Mouse (Mus musculus) right cerebral cortex, postnatal 36 days (tissue): ENCODE measurements around the gene Best3.
"Not testable (repeated sequence)": the region's sequence is repeated elsewhere in the genome, so short reads cannot be mapped to it uniquely, and the experiment has no call there.

Experiments
- DNase-seq, 2 experiments: peaks; one replicate each; pipeline ENCODE4 v3.0.0; 2022; ENCODE audit warnings: low spot score in 2 of 2, mixed read lengths in 1 of 2

The Best3 gene

GRCm38 (mm10) chr10:116978841-116979240 lies 7.3 kb upstream of the Best3 start:
- no peak for DNase-seq

DNA sequence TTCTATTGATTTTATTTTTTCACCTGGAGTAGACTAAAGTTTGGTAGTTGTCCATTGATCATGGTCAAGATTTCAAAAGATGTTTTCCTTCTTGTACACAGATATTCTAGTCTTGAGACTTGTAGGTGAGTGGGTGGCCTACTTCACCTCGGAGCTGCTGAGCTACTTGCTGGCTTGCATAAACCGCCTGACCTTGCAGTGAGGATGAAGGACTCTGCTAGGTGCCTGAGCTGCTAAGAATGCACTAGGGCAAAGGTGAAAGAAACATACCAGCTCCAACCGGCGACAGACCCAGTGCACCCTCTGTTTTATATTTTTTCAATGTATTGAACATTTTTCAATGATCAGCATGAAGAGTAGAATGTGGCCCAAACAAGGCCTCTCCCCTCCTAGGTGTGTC lies 5.8 kb upstream of the Best3 start:
- no peak for DNase-seq

GRCm38 (mm10) chr10:116980888-116981287 lies 5.2 kb upstream of the Best3 start:
- DNase-seq = no peak

- DNase-seq = no peak
Observed at GRCm38 (mm10) chr10:116982526-116982925, 3.6 kb upstream of the Best3 start.

- DNase-seq = no peak
Observed at GRCm38 (mm10) chr10:116984836-116985235, 1.3 kb upstream of the Best3 start.

DNA sequence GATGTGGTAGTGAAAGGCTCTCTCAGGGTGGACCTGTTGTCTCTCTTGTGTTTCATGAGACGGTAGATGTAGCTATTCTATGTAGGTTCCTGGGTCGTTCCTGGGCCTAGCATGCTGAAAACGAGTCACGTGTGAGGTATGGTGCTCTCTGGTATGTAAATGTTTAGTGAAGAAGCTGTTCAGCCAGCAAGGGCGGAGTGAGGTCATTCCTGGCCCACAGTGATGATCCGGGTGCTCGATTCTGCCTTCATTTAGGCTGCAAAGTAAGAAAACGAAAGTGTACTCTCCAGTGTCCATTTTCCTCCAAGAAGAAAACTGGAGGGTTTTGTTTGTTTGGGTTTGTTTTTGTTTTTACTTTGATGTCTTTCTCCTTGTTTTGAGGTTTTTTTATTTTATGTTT lies 7.9 kb downstream of the Best3 start:
- no peak for DNase-seq

DNA sequence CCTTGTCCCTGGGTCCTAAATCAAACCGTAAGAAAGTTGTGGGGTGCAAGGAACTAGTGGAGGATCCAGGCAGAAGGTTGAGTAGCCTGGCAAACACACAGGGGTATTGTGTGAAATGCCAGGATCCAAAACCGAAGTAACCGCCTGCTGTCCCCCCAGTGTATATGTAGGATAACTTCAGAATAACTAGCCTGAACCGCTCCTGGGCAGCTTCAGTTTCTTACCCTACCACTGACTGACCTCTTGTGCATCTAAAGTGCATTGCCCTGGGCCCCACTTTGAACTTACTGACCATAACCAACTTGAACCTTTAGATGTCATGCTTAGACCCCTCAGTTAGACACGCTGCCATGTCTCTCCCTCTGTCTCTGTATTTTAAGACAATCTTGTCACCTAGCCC lies 9.0 kb downstream of the Best3 start:
- no peak for DNase-seq

- no peak for DNase-seq
Observed at GRCm38 (mm10) chr10:116995584-116996235, 9.6 kb downstream of the Best3 start.

DNA sequence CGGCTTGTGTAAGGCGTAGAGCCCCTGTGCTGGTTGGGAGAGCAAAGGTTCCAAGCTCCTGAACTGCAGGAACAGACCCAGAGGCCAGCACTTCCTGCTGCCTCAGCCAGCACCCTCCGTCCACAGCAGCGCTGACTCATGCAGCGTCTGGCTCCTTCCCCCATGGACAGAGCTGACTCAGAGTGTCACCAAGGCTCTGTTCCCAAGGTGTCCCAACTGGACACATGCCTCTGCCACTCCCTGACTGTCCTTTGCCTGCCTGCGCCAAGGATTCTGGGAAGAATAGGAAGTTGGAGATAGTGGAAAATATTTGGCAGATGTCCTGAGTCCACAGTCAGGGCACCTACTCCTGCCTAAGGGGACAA lies 10.1 kb downstream of the Best3 start:
- DNase-seq = no peak

DNA sequence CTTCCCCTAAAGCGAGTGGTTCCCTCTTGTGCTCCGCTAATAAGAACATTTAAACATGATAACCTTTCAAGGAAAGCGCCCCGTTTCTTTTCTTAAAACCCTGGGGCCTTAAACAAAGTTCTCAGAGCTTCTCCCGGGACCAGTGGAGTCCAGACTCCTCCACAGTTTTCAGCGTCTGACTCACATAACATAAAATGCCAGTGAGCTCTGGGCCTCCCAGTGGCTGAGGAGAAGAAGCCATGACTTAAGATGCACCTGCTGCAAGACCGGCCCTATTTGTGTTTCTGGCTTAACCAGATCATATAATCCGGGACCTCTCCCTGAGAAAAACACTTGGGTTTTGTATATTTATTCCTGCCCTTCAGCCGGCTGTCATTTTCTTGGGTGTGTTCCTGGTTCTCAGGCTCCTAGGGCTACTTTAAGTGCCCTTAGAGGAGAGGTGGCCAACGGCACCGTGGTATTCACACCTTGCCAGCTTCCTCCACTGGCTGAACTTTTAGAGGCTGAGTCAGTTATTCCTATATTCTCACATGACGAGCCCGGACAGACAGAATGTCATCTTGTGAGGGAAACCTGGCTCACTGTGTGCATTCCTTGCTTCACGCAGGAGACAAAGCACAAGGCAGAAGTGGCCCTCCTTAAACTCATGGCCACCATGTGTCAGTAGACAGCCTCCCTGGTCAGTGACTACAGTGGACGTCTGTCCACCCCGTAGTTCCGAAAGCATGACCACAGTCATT lies 12.8 kb downstream of the Best3 start:
- no peak for DNase-seq

- peak; percentile 15 to 21 for DNase-seq
Observed at GRCm38 (mm10) chr10:117000975-117001374, 14.9 kb downstream of the Best3 start.

GRCm38 (mm10) chr10:117004695-117005094 lies 18.6 kb downstream of the Best3 start:
- DNase-seq = no peak

DNA sequence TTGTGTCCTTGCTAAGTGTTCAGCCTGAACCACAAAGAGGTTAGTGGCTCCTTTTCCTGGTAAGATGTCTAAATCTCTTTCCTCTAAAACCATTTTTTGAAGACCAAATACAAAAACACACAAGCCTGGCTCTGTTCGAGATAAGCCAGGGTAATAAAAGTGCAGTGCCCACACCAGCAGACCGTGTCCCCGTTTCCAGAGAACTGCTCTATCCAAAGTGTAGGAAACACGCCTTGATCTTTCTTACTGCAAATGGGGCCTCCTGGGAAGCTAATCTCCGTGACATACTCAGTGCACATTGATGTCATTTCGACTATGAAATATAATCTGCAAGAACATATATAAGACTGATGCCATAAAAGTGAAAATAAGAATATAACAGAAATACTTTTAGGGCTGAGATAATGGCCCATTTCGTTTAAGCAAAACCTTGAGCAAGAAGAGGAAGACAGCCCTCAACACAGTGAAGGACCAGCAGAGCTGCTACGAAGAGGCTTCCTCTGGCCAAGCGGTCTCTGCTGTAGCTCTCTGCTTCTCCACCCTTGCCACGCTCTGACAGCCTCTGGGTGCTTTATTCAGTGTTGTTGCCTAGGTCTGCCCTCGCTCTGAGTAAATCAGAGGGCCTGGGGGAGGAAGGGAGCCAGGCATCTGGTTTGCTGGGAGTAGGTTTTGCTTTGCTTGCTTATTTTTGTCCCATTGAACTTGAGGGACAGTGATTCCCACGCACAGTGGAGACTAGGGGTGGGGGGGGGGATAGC lies 19.8 kb downstream of the Best3 start:
- DNase-seq = no peak

DNA sequence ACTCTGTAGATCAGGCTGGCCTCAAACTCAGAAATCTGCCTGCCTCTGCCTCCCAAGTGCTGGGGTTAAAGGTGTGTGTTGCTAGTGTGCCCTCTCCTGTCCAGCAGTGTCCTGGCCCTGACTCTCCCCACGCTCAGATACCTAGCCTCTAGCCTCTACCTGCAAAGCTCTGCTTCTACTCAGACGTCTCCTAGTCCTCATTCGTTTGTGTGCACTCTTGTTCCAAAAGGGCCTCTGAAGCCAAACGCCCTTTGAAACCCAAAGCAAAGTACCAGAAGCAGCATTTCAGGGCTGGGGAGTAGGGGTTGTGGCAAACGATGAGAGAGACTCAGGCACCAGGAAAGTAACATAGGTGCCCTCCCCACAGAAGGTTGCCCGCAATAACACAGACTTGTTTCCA lies 23.6 kb downstream of the Best3 start:
- no peak for DNase-seq

DNA sequence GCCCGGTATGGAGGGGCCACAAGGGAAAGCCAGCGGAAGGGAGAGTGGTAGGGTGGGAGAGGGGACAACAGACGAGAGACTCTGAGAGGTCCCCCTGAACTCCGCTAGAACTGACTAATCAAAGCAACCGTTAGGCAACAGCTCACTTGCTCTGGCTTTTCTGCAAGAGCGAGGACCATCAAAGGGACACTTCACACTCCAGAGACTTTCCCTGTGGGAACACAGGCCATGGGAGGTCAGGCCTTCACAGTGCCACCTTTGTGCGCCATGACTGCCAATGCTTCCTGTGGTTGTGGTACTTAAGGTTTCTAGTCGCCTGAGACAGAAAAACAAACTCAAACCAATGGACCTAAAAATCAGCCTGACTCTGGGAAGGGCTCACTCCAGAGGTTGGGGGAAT lies 24.9 kb downstream of the Best3 start:
- no peak for DNase-seq

DNA sequence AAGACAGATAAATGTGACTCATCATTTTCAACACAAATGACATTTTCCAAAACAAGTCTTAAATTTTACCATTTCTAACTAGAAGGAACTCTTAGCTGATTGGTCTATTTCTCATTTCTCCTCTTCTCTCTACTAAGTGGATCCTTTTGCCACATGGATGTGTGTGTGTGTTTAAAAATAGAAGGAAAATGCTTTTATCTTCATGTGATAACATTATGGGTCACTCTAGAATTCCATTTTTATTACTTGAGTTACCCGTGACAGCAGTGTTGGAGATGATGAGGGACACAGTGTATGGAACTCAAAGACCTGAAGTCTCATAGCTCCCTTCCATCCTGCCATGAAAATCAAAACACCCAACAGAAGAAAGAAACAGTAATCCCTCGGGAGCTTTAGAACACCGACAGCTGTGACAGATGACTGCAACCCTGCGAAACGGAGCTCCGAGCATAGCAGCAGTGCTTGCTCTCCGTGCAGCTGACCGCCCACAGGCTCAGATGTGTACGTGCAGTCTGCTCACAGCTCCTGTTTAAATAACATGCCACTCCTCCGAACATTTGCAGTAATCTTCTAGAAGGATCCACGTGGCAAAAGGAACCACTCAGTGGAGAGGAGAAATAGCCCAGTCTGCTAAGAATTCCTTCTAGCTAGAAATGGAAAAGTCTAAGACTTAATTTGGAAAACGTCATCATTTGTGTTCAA lies 27.7 kb downstream of the Best3 start:
- peak; percentile 56 to 72 for DNase-seq

GRCm38 (mm10) chr10:117014565-117014964 lies 28.5 kb downstream of the Best3 start:
- no peak for DNase-seq

DNA sequence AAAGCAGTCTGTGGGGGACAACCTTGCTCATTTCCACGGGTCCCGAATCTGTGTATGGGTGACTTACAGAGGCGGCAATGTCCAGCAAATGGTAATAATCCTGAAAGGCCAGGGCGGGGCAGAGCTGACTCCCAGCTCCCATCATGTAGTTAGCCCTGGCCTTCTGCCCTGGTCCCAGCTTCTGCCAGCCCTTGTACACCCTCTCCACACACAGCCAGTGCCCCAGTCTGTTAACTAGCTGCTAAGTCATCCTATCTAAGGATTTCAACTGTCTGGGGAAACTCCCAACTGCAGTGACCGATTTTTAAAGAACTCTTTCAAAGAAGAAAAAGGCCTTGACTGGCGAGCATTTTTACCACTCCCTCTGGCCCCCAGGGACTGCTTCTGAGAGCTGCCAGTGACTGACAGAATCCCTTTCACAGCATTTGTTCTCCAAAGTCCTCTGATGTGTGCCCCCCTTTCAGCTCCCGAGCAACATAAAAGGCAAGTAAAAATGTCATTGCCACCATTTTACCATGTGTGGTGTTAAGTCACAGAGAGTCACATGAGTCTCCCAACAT lies 32.2 kb downstream of the Best3 start:
- DNase-seq = no peak

- DNase-seq = no peak
Observed at GRCm38 (mm10) chr10:117021020-117021754, 35.1 kb downstream of the Best3 start.

DNA sequence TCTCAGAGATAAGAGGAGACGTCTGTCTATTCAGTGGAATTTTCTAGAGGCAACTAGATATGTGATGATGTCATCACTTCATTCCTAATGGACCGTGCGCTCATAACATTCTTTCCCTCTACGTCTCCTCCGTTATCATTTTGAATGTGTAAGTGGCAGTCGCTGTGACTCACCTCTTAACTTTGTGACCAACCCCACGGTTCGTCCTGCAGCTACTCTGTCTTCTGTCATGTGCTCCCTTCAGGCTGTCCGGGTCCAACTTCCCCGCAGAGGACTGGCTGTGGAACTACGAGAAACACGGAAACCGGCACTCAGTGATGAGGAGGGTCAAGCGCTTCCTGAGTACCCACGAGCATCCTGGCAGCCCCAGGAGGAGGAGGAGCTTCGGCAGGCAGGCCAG lies 37.6 kb downstream of the Best3 start:
- no peak for DNase-seq

DNA sequence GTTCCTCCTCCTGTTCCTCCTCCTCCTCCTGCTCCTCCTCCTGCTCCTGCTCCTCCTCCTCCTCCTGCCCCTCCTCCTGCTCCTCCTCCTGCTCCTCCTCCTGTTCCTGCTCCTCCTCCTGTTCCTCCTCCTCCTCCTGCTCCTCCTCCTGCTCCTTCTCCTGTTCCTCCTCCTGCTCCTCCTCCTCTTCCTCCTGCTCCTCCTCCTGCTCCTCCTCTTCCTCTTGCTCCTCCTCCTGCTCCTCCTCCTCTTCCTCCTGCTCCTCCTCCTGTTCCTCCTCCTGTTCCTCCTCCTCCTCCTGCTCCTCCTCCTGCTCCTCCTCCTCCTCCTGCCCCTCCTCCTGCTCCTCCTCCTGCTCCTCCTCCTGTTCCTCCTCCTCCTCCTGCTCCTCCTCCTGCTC lies 39.7 kb downstream of the Best3 start:
- DNase-seq = not testable (repeated sequence)
